Mouse (Mus musculus) bone marrow, adult 2 months (tissue): ENCODE measurements around the gene Thtpa.

Experiments
- CTCF ChIP-seq: fragments of 200-500 bp; IDR thresholded peaks from 2 replicates; pipeline ENCODE4 v1.5.1; 2011; ENCODE audit warnings: low read length, control low read depth; ENCODE audit not compliant: control insufficient read depth, insufficient read depth
- POLR2A ChIP-seq: fragments of 200-500 bp; IDR thresholded peaks from 2 replicates; pipeline ENCODE4 v1.6.1; 2011; ENCODE audit warnings: low read depth, mild to moderate bottlenecking, control low read depth, low read length, borderline replicate concordance; ENCODE audit not compliant: control insufficient read depth

- TF ChIP-seq CTCF = no peak
- TF ChIP-seq POLR2A = no peak
Measured at GRCm38 (mm10) chr14:55086009-55086514, 8.5 kb upstream of the Thtpa start.
